Mouse (Mus musculus) testis, adult 2 months (tissue): Measurements from ENCODE around the gene Ctnna2.

Experiments
- CTCF ChIP-seq: fragments of 200-500 bp; IDR thresholded peaks from 2 replicates; pipeline ENCODE4 v1.5.1; 2012; ENCODE audit warnings: low read depth, mild to moderate bottlenecking, inconsistent platforms, low read length, moderate library complexity; ENCODE audit not compliant: control insufficient read depth, insufficient read depth, insufficient replicate concordance
- POLR2A ChIP-seq: fragments of 200-500 bp; IDR thresholded peaks from 2 replicates; pipeline ENCODE4 v1.6.1; 2012; ENCODE audit warnings: low read depth, mild to moderate bottlenecking, inconsistent platforms, low read length, moderate library complexity; ENCODE audit not compliant: control insufficient read depth

DNA sequence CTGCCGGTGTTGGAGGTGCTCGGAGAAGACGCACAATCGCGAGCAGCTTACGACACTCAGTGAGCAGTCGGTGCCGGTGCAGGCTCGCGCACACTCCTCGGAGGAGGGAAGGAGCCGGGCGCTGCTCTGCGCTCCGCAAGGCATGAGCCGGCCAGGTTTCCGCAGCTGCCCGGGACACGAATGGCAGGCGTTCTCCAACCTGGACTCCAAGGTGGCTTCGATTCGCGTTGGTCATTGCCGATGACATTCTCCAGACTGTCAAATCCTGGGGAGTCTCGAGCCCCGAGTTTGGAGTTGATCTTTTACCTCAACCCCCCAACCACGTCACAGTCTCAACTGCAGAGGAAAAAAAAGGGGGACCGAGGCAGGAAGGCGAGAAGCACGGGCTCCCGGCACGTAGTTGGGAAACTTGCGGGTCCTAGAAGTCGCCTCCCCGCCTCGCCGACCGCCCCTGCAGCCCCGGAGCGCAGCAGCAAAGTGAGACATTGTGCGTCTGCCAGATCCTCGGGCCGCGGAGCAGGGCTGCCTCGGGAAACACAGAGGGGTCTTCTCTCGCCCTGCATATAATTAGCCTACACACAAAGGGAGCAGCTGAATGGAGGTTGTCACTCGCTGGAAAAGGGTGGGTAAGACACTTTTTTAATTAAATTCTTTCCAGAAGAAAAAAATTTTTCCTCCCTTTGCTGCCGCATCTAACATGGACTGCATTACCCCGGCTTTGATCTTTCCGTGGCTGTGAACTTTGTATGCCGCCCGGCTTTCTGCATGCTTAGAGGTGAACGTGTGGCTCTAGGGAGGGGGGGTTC is 736.7 kb downstream of the Ctnna2 start, which contains the start of gene Lrrtm1:
- no peak for TF ChIP-seq CTCF
- TF ChIP-seq POLR2A = no peak
